Mouse (Mus musculus) lung, adult 2 months (tissue): ENCODE results near the gene Stk40. TPM values are rescaled to one million over a fixed set of nuclear protein-coding genes. Genes with fewer than 3 reads are reported as not detected.

Source experiments
- DNase-seq: peaks from one replicate; pipeline ENCODE4 v3.0.0; 2022
- H3K4me1 ChIP-seq: fragments of 200-500 bp; 2 replicates; pipeline ENCODE4 v1.6.1; 2011; ENCODE audit warnings: low read length; ENCODE audit not compliant: control insufficient read depth, insufficient read depth
- H3K4me3 ChIP-seq: fragments of 200-500 bp; replicated peaks from 2 replicates; pipeline ENCODE3; 2011; ENCODE audit warnings: low read depth, mild to moderate bottlenecking, control low read depth, low read length; ENCODE audit errors: extremely low read depth
- CTCF ChIP-seq: fragments of 200-500 bp; IDR thresholded peaks from 2 replicates; pipeline ENCODE4 v1.5.1; 2011; ENCODE audit warnings: mild to moderate bottlenecking, low read length, control low read depth; ENCODE audit not compliant: insufficient read depth
- POLR2A ChIP-seq: fragments of 200-500 bp; IDR thresholded peaks from 2 replicates; pipeline ENCODE4 v1.6.1; 2011; ENCODE audit warnings: low read depth, mild to moderate bottlenecking, control low read depth, low read length, borderline replicate concordance; ENCODE audit errors: extremely low read depth
- WGBS: fragments of 180-500 bp; shearing (Covaris S2); methylation state at CpG from one replicate; pipeline ENCODE4 v1.1.7; 2018; 5-methylcytosine and 5-hydroxymethylcytosine counted together
- polyA plus RNA-seq: library from polyadenylated mRNA; depleted of rRNA; stranded (reverse); fragments of >200 nt; gene quantifications from 2 replicates; pipeline ENCODE4 v1.2.3, GENCODE M21; 2012

Gene Stk40
- polyA plus RNA-seq, 1 experiment: 41.1 TPM

- H3K4me1 ChIP-seq: peaks cover 5% of the 10 kb centered on the region; the same call in 1 of the 2 replicates
- TF ChIP-seq CTCF (no peak), POLR2A (peak; percentile 93)
- DNase-seq: peak; percentile 94
- H3K4me3 ChIP-seq: peak within 1 kb of the TSS; percentile 83
- 3% methylated on average over 37 of the region's 37 CpGs for WGBS
These were observed 7.2 kb upstream of the Stk40 start, which contains the start of gene Lsm10 for GRCm38 (mm10) chr4:126096464-126097111. Gene Lsm10 (plus strand): TSS chr4:126096623.

- TF ChIP-seq POLR2A (no peak), CTCF (no peak)
- DNase-seq: no peak
- 93% methylated on average over 20 of the region's 20 CpGs for WGBS
- Histone ChIP-seq H3K4me1 (peaks cover 5% of the 10 kb centered on the region; the same call in 1 of the 2 replicates), H3K4me3 (no peak overlapping the region)
These were observed 6.0 kb upstream of the Stk40 start for GRCm38 (mm10) chr4:126097711-126098253.

- Histone ChIP-seq H3K4me1 (peaks cover 5% of the 10 kb centered on the region; the same call in 1 of the 2 replicates), H3K4me3 (no peak overlapping the region)
- DNase-seq: no peak
- 73% methylated on average over 3 of the region's 3 CpGs for WGBS
- TF ChIP-seq CTCF (no peak), POLR2A (no peak)
These were observed 4.4 kb upstream of the Stk40 start for GRCm38 (mm10) chr4:126099365-126099764.

- no peak overlapping the region for H3K4me3 ChIP-seq
- WGBS: 81% methylated on average over 3 of the region's 3 CpGs
- TF ChIP-seq POLR2A (no peak), CTCF (no peak)
- H3K4me1 ChIP-seq: peaks cover 11% of the 10 kb centered on the region
- no peak for DNase-seq
These were observed 3.0 kb upstream of the Stk40 start for GRCm38 (mm10) chr4:126100764-126101163.

- peak; percentile 42 for DNase-seq
- TF ChIP-seq CTCF: no peak
- no peak for TF ChIP-seq POLR2A
- no peak overlapping the region for H3K4me3 ChIP-seq
- WGBS: 40% methylated on average over 7 of the region's 7 CpGs
- peaks cover 7% of the 10 kb centered on the region for H3K4me1 ChIP-seq
These were observed 1.5 kb upstream of the Stk40 start for GRCm38 (mm10) chr4:126102061-126102841.

- TF ChIP-seq CTCF (no peak), POLR2A (peak; percentile 71; the same call in 1 of the 2 replicates)
- peak overlapping the region; percentile 61 for H3K4me3 ChIP-seq
- DNase-seq: peak; percentile 95
- H3K4me1 ChIP-seq: peaks cover 9% of the 10 kb centered on the region
- under 1% methylated on average over 15 of the region's 15 CpGs for WGBS
These were observed 638 bp upstream of the Stk40 start for GRCm38 (mm10) chr4:126103057-126103581.

GRCm38 (mm10) chr4:126104261-126105075 is 711 bp downstream of the Stk40 start:
- DNase-seq: peak; percentile 62
- no peak for TF ChIP-seq CTCF
- no peak; the same call in 1 of the 2 replicates for TF ChIP-seq POLR2A
- Histone ChIP-seq H3K4me1 (peaks cover 15% of the 10 kb centered on the region), H3K4me3 (peak overlapping the region; percentile 68)
- WGBS: under 1% methylated on average over 34 of the region's 34 CpGs

- no peak overlapping the region for H3K4me3 ChIP-seq
- 67% methylated on average over 7 of the region's 7 CpGs for WGBS
- DNase-seq: no peak
- peaks cover 23% of the 10 kb centered on the region for H3K4me1 ChIP-seq
- no peak for TF ChIP-seq POLR2A
- TF ChIP-seq CTCF: no peak
These were observed 1.5 kb downstream of the Stk40 start for GRCm38 (mm10) chr4:126105131-126105783.

- WGBS: 37% methylated on average over 8 of the region's 8 CpGs
- TF ChIP-seq POLR2A: no peak
- TF ChIP-seq CTCF: no peak
- Histone ChIP-seq H3K4me1 (peaks cover 36% of the 10 kb centered on the region), H3K4me3 (no peak overlapping the region)
- no peak for DNase-seq
These were observed 4.4 kb downstream of the Stk40 start for GRCm38 (mm10) chr4:126108061-126108740.
